Mouse (Mus musculus) G1E-ER4 (cell line): ENCODE data around the gene 4930430F08Rik. TPM values are rescaled to one million over a fixed set of nuclear protein-coding genes. Genes with fewer than 3 reads are reported as not detected.

Source experiments
- GATA1 ChIP-seq: IDR thresholded peaks from one replicate; pipeline ENCODE4 v1.8.0; 2012; ENCODE audit warnings: low read length, inconsistent platforms
- polyA plus RNA-seq: library from polyadenylated mRNA; stranded (reverse); fragments of >175 nt; gene quantifications from 2 replicates; pipeline ENCODE4 v1.2.3, GENCODE M21; 2012

The 4930430F08Rik gene
- 6.4 and 13.8 TPM in 2 replicates for polyA plus RNA-seq

DNA sequence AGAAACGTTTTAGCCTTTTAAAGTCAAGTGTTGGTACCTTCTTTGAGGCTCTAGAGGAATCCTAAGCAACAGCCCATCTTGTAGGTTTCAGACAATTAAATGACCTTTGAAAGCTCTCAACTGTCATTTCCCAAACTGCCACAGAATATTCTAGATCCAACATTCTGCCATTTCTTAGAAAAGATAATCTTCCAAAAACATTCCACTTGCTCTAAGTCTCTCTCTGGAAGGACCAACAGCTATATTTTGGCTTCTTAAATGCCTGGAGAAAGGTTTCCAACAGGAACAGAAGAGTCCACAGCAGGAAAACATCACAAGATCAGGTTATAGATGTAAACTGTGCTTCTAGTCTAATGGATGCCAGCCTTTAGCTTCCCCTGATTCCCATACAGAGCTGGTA, at the start of gene 4930430F08Rik, which contains the start of gene 1700017N19Rik:
Gene 4930430F08Rik (minus strand): TSS at position 101 of the 400 bp plus-strand sequence.
Gene 1700017N19Rik (plus strand): TSS at position 162 of the 400 bp plus-strand sequence.
- TF ChIP-seq GATA1 = no peak

DNA sequence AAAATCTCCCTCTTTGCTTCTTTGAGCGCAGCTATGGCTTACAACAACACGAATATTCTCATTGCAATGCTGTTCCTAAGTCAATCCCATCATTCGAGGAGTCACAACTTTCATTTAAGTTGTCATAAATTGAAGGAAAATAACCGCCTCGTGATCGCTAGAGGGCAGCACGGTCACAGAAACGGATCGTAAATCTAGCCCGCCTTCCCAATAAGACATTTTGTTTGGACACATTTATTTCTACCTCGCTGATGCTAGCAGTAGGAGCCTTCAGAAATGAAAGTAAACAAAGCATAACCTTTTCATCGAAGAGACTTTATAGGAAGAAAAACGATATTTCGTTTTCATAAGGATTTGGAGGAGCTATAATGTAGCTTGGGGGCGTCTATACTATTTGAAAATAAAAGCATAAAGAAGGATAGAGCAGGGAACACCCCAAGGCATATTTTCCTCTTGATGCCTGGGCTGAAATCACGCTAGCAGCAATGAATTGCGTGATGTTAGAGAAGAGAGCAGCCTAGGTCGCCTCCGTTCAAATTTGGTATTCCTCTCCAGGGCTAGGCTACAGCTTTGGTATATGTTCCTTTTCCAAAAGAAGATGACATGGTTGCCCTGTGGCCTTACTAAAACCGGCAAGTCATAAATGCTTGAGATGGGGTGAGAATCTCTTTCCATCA, 39.7 kb upstream of the 4930430F08Rik start:
- TF ChIP-seq GATA1 = no peak

DNA sequence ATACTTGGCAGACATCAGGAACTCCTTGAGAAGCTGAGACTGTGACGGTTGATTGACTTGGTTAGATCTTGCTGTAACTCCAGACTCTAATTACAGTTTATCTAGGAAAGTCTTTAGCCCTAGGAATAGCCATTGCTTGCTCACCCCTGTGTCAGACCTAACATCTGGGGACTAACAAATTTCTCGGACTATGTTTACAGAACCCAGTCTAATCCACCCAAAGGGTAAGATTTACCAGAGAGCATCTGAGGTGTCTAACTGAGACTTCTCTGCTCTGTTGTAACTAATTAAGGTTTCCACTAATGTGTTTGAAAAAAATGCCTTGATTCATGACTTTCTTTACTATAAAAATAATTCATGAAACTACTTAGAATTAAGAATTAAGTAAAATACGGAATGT, 32.3 kb upstream of the 4930430F08Rik start:
- no peak for TF ChIP-seq GATA1

DNA sequence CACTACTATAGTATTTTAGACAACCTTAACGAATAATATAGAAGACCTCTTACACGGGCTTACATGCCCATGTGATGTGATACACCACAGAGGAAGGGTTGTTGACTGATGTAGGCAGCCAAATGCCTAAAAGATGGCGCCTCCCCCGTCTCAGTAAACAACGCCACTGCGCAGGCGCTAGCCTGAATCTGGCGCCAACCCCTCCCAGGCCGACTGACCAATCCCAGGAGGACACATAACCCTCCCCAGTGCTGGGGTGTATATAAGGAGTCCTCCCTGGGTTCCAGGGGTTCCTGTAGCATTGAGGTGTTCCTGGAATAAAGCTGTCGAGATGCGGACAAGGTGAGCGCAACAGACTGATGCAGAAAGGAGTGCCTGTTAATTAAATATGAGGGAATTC, 29.8 kb upstream of the 4930430F08Rik start:
- no peak for TF ChIP-seq GATA1

DNA sequence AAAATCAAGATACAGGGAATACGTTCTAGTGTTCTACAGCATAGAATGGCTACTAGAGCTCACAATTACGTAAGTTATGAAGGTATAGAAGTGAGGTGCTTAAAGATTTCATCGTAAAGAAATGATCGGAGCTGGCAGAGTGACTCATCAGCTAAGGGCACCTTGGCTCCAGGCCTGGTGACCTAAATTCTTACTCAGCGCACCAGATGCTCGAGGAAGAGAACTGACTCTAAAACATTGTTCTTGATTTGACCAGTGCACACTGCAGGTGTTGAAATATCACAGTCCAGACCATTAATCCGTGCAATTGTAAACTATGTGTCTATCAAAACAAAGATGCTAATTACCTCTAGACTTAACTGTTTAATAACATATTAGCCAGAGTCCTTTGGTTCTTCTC, 29.3 kb upstream of the 4930430F08Rik start:
- TF ChIP-seq GATA1 = no peak

DNA sequence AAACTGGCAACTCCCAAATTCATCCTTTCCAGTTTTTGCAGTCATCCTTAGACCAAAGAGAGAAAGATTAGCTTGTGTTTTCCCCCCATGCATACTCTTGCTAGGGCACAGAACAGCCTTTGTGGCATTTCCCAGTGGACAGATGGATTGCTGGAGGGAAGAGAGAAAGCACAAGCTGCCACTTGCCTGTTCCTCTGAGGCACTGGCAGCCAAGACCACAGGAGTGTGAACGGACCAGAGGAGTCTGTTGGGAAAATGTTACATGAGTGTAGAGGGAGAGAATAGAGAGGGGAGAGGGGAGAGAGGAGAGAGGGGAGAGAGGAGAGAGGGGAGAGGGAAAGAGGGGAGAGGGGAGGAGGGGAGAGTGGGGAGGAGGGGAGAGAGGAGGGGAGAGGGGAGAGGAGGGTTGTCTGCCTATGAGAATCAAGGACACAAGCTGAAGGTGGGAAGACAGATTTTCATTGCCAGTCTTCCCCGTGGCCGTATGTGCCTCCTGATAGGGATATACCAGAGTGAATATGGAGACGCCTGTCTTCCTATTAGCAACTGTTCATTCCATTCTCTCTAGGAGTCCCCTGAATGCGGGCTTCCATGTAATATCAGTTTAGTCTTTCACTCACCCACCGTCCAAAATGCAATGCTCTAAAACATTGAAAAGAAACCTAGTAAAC, 27.1 kb upstream of the 4930430F08Rik start:
- no peak for TF ChIP-seq GATA1

DNA sequence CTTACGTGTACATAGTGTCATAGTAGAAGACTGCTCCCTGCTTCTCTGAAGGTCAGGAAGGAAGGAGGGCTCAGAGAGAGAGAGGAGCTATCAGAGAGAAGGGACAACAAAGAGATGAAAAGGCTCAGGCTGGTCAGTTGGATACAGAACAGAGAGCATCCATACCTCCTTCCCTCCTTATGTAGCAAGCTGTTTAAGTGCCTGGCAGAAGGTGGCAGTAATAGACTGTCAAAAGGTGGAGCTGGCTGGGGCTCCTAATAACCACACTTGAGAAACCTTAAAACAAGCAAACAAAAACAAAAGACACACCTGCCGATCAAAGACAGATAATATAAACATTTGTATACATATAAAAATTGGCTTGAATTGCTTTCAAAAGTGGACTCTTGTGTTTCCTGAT, 14.0 kb upstream of the 4930430F08Rik start:
- TF ChIP-seq GATA1 = no peak

DNA sequence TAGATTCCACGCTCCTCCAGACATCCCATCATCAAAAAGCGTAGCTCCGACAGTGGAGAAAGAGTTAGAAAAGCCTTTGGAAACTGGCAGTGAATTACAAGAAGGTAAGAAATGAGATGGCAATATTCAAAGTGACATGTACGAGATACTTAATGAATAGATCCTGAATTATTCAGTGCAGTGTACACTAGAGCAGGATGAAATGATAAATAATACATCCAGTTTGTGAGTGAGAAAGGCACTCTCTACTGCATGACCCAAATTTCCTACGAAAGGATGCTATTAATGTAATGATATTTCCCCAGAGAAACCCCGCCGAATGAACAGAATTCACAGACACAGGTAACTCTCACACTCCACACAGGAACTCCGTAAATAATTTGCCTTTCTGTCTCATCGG, 13.3 kb upstream of the 4930430F08Rik start:
- no peak for TF ChIP-seq GATA1

DNA sequence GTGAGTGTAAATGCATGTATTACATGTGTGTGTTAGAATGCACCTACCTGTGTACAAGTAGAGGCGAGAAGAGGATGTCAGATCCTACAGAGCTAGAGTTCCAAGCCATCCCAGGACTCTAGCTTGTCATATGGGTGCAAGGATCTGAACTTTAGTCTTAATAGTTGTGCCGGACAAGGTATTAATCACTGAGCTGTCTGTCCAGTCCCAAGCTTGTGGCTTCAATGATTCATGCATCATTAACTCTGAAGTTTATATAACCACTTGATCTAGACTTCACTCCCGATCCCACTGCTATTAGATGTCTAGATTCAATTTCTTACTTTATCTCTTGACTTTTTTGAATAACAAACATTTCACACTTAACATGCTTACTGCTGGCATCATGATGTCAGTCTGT, 8.1 kb upstream of the 4930430F08Rik start:
- no peak for TF ChIP-seq GATA1

DNA sequence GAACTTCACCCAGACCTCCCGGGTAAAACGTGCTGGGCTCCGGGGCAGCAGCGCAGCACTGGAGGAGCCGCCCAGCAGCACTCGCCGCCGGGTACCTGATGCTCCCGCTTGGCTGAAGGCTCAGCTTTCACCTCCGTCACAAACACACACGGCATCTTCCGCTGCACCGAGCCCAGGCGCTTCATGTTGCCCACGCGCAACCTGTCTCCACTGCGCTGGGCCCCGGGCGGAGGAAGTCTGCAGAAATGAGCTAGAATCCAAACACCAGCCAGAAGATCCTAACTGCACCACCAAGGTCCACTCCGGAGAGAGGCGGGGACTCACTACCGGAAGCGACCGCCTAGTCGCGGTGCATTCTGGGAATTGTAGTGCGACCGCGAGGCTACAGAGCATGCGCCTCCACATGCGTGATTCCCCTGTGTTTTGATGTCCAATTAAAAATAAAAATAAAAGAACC, 1.3 kb downstream of the 4930430F08Rik start:
- no peak for TF ChIP-seq GATA1

DNA sequence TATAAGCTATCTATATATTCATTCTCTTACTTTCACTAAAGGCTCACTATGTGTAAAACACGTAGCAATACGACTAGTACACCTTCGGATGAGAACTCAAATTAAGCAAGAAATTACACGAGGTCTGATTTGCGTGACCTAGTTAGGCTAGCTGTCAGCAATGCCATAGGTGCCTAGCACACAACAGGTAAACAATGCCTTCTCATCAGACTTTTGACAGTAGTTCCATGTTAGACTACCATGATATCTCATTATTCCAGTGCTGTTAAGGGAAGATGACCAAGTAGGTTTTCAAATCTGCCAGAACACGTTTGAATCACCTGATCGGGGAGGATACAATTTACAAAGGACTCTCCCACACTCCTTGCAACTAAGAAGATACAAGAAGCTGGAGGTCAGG, 1.7 kb downstream of the 4930430F08Rik start:
- TF ChIP-seq GATA1 = no peak

DNA sequence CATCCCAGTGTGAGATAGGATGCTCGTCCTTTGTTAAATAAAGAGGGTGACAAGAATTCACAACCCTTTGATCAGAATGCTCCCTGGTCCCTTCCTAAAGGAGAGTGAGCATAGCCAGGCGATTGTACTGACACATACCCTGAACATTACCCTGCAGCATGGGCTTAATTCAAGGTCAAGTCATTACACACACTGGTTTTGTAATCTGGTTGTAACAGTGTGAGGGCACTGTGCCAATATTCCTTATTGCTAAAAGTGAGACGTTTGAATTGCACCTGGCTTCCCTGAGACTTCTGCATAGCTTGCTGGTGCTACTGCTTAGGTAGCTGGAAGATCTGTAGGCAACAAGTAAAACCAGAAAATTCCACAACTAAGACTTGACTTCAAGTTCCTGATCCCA, 6.0 kb downstream of the 4930430F08Rik start:
- TF ChIP-seq GATA1 = no peak

DNA sequence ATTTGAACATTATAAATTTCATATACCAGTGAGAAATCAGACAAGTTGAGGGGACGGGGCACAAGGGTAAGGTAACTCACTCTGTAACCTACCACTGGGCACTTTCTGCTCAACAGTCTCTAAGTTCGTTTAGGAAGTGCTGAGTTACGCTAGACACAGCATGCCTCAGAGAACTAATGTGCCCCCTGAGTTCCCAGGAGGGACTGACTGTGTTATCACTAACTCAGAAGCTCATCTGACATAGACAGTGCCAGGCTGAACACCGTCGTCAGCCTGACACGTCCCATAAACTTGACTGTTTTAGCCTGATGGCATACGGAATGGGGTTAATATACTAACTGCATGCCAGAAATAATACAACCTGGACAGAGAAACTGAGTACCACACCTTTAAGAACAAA, 14.9 kb downstream of the 4930430F08Rik start:
- no peak for TF ChIP-seq GATA1

DNA sequence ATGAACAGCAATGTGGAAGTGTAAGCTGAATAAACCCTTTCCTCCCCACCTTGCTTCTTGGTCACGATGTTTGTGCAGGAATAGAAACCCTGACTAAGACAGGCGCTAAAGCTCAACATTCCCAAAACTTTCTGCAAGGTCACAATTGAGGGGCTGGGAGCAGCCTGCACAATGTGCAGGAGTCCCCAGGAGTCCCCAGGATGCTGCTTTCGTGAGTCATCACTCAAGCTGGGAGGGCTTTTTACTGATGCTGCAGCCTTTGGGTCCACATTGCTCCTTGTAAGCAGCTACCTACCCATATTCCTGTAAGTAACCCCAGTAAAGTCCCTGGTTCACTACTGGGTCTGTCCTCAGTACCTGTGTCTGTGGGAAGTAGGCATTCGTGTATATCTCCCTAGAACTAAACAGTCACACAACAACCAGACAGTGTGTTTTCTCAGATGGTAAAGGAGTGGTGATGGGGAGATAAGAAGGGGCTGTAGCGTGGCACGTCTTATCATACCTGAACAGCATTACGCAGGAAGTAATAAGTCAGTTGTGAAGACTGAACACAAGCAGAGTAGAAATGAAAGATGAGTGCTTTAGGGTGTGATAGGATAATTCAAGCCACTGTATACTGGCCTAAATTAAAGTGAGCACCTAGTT, 15.6 kb downstream of the 4930430F08Rik start:
- TF ChIP-seq GATA1 = peak; percentile 22

DNA sequence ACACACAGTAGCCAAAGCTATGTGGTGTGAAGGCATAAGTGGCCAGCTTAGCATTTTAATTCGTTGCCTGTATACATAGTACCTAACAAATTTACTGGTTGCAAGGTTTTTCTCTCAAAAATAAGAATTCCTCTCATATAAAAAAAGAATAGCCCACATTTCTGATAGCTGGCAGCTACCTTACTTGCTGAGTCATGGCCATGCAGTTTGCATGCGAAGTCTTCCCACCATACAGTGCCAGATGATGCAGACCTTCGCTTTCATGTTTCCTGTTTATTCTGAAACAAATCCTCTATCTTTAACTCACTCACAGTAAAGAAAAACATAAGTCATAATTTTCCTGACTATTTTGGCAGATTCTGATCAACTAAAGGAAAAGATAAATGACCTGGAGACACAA, 18.5 kb downstream of the 4930430F08Rik start:
- no peak for TF ChIP-seq GATA1

DNA sequence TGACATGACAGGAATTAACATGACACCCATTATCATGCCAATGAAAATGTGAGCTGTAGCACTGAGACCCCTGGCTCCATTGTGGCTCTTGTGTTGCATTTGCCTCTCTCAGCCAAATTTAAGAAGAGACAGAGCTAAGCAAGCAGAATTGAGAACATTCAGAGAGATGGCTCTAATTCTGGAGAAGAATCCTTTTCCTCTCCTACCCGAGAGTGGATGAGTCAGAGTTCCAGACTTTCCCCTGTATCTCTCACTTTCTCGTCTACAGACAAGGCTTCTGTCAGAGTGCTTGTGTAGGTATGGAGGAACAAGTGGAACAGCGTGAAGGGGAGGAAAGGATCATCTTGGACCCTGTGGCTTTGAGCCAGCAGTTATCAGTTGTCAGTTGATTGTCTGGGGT, 26.1 kb downstream of the 4930430F08Rik start:
- no peak for TF ChIP-seq GATA1

DNA sequence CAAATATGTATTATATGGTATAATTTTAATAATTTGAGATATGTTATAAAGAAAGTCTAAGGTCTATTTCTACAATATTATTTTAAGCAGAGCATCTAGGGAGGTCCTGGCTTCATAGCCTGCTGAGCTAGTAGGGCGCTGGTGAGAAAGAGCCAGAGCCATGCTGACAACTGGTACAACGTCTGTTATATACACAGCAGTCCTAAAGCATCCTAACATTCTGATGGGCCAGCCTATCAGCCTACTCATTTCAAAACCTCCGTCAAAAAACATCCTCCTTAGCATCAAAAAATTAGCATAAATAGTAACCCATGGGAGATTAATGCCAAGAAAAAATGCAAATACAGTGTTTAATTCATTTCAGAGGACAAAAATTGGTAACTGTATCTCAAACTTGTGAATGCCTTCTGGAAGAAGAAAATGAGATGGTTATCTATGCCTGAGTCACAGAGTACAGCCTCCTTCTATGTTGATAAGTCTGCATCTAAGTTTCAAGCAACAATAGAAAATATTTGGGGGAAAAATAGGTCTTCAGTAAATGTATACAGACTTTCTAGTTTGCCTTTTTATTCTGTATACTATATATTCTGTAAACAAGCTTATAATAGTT, 33.6 kb downstream of the 4930430F08Rik start:
- TF ChIP-seq GATA1 = no peak
